Mouse (Mus musculus) gonadal fat pad, adult 2 months (tissue): ENCODE data around the gene Cdh1. TPM values are rescaled to one million over a fixed set of nuclear protein-coding genes. Genes with fewer than 3 reads are reported as not detected.

Experiments used
- DNase-seq: peaks from one replicate; pipeline ENCODE4 v3.0.0-alpha.2; 2012; ENCODE audit warnings: low read depth
- polyA plus RNA-seq: library from polyadenylated mRNA; depleted of rRNA; stranded (reverse); fragments of >200 nt; gene quantifications from 2 replicates; pipeline ENCODE4 v1.2.3, GENCODE M21; 2012; rRNA removed

Gene Cdh1
- polyA plus RNA-seq, 1 experiment, result 48.3 TPM

- no peak for DNase-seq
Measured at GRCm38 (mm10) chr8:106672786-106673185, 69.6 kb downstream of the Cdh1 start.

- no peak for DNase-seq
Measured at GRCm38 (mm10) chr8:106674318-106674717, 71.2 kb downstream of the Cdh1 start.

- no peak for DNase-seq
Measured at GRCm38 (mm10) chr8:106674894-106675293, 71.7 kb downstream of the Cdh1 start.

DNA sequence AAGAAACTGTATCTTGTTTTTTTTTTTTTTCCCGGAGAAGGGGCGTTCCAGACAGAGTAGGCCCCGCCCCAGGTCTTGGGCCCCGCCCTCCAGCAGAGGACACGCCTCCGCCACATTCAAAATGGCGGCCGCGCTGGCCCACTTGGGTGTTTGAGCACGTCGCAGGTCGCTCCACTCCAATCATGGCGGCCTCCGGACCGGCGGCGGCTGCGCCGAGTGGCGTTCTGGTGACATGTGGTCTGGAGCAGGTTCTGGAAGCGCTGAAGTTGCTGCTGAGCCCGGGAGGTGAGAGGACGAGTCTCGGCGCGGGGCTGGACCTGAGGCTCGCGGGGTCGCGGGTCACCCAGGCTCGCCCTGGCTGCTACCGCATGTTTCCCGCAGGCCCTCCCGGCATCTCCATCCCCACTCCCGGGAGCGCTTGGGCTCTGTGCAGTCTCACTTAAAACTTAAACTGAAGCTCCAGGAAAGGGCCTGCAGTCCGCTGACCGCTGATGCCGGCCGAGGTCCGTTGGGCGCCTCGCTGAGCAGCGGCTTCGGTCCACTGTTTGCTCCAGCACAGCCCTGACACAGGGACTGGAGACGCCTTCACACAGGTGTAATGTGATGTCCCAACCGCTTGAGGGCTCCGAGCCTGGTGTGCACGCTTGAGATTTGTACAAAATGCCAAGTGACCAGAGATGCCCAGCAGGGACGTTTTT lies 80.0 kb downstream of the Cdh1 start, which contains the start of gene Tango6:
Gene Tango6, plus strand, starts transcription at position 98 of the 698 bp plus-strand sequence.
- DNase-seq, result peak; percentile 31

- no peak for DNase-seq
Measured at GRCm38 (mm10) chr8:106684387-106684786, 81.2 kb downstream of the Cdh1 start.

DNA sequence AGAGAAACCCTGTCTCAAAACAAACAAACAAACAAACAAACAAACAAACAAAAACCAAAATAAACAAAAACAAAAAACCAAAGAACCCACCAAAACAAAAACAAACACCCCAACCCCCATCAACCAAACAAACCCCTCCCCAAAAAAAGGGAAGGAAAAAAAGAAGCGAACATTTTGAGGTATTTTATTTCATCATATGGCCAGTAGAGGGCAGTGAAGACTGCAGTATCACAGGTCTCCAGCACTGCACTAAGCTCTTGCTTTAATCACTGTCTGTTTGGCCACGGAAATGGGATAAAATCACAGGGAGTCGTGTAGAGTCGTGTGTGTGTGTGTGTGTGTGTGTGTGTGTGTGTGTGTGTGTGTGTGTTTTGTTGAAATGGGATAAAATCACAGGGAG lies 84.3 kb downstream of the Cdh1 start:
- no peak for DNase-seq

- DNase-seq, result no peak
Measured at GRCm38 (mm10) chr8:106697748-106698248, 94.6 kb downstream of the Cdh1 start.

- no peak for DNase-seq
Measured at GRCm38 (mm10) chr8:106699588-106699987, 96.4 kb downstream of the Cdh1 start.

DNA sequence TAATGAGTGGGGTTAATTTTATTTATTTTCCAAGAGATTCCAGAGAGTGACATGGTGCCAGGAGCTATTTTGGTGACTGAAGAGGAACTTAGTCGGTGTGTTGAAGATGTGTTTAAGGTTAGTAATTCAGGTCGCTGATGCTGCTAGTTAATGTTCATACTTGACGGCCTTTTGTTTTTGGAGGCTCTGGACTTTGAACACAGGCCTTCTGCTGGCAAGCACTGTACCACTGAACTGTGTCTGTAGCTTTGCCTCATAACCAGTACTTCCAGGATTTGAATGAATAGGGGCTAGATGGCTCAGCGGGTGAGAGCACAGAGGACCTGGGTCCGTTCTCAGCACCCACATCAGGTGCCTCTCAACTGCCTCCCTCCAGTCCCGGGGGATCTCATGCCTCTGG lies 97.0 kb downstream of the Cdh1 start:
- DNase-seq, result no peak

DNA sequence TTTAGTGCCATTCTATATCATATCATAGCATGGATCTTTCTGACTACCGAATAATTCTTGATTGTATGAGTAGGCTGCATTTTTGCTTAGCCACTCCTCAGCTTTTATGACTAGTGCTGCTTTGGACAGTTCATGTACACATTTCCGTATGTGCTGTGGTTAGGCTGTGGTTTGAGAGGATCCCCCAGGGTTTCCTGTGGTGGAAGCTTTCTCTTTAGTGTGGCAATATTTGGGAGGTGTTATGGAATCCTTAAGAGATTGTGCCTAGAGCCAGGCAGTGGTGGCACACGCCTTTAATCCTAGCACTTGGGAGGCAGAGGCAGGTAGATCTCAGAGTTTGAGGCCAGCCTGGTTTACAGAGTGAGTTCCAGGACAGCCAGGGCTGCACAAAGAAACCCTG lies 98.2 kb downstream of the Cdh1 start:
- no peak for DNase-seq

GRCm38 (mm10) chr8:106704199-106704900 lies 101.2 kb downstream of the Cdh1 start:
- no peak for DNase-seq

DNA sequence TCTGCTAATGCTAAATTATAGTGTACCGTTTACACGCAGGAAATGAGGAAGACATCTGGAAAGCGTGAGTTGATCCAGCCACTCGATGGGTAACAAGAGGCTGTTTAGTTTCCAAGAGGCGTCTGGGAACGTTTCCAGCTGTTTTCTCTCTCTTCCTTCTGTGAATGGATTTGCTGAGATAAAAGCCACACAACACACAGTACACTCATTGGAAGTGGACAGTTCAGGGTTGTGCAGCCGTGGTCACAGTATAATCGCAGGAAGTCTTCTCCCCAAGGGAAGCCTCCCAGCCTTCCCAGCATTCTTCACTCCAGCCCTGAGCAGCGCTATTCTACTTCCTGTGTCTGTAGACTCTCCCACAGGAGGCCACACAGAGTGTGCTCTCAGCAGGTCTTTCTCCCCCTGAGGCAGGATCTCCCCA lies 101.8 kb downstream of the Cdh1 start:
- no peak for DNase-seq

GRCm38 (mm10) chr8:106706194-106706593 lies 103.0 kb downstream of the Cdh1 start:
- no peak for DNase-seq

DNA sequence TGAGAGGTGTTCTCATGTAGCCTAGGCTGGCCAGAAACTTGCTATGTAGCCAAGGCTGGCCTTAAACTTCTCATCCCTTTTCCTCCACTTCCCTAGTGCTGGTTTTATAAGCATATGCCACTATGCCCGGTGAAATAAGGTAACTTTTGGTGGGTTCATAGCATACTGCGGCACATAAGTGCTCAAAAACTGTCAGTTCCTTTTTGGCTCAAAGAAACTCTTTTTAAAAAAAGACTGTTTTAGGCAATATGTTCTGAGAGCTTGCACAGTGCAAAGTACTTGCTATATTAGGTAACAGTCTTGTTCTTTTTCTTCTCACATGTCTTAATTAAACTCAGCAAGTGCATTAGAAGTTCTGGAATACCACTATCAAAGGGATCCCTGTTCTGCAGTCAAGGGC lies 106.9 kb downstream of the Cdh1 start:
- DNase-seq, result no peak

- no peak for DNase-seq
Measured at GRCm38 (mm10) chr8:106712487-106712886, 109.3 kb downstream of the Cdh1 start.

- DNase-seq, result no peak
Measured at GRCm38 (mm10) chr8:106714297-106714696, 111.1 kb downstream of the Cdh1 start.

DNA sequence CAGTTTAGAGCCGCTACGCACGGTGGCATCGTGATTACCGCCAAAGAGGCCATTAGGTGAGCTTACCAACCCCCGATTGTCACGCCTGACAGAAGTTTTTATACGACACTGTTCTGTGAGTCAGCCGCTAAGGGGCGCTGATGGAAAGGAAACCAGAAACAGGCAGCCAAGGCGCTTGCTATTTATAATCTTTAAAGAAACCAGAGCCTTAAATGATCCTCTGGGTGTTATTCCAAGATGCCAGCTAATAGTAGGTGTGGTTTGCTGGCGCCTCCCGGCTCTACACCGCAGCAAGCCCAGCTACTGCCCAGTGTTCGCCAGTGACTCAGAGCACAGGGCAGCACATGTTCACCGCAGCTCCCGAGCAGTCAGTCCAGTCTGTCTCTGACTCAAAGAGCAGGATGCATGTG lies 114.9 kb downstream of the Cdh1 start:
- DNase-seq, result peak; percentile 50

Other genes with a start within 250 kb of the Cdh1 start
- 3.3 TPM in 2 replicates for gene Zfp90, start 188.0 kb upstream of the Cdh1 start, polyA plus RNA-seq
- not detected in 2 replicates for gene 6030452D12Rik, start 102.8 kb upstream of the Cdh1 start, polyA plus RNA-seq
- gene Cdh3, start 92.5 kb upstream of the Cdh1 start, polyA plus RNA-seq, result 30.5 and 47.7 TPM in 2 replicates
- gene Gm10073, start 29.9 kb upstream of the Cdh1 start, polyA plus RNA-seq, result 51.3 and 132 TPM in 2 replicates
- 4.7 and 4.8 TPM in 2 replicates for gene Tango6, start 79.7 kb downstream of the Cdh1 start, polyA plus RNA-seq